Mouse (Mus musculus): ENCODE results near the gene Twf2. TPM values are rescaled to one million over a fixed set of nuclear protein-coding genes. Genes with fewer than 3 reads are reported as not detected.

Twf2 gene
- polyA plus RNA-seq, 1 experiment from 2014 or later: 59.5 TPM

- Histone ChIP-seq H3K4me1 (replicated peaks; ENCODE audit: control insufficient read depth, insufficient read depth, low read length) (peaks cover 5% of the 10 kb centered on the region), H3K4me3 (ENCODE audit: low read depth, low read length) (no peak overlapping the region), H3K27me3 (replicated peaks; ENCODE audit: control insufficient read depth, insufficient read depth, low read length) (no peaks in the 10 kb centered on the region), H3K9ac (ENCODE audit: low read length) (no peak overlapping the region), H3K36me3 (ENCODE audit: control insufficient read depth, insufficient read depth, low read length) (no peaks in the 10 kb centered on the region), H3K4me2 (ENCODE audit: low read length) (no peak overlapping the region), H3K9me3 (ENCODE audit: control insufficient read depth, low read length) (no peaks in the 10 kb centered on the region), H3K27ac (ENCODE audit: low read depth) (no peak overlapping the region)
- DNase-seq (ENCODE audit: low spot score) (no peak), ATAC-seq (replicated peaks; ENCODE audit: low FRiP score, low TSS enrichment, low read depth) (no peak)
- 73% methylated on average over 9 of the region's 9 CpGs for WGBS
Observed at GRCm38 (mm10) chr9:106263381-106263924, 60.5 kb downstream of the Twf2 start.

MicroRNAs within 50 kb of the gene (microRNA counts, 519-probe panel; counts per million panel counts)
- 6,063 counts per million, percentile 96 among the panel's probes with 10 or more counts for microRNA mmu-let-7g

Small RNA genes within 50 kb of the gene (microRNA-seq; reads per million reads assigned to microRNA genes)
- gene Mir135a-1: 11.1 reads per million, percentile 41 among the genes with 10 or more reads in this experiment
- gene Mirlet7g: 46,068 reads per million, percentile 99 among the genes with 10 or more reads in this experiment

Other genes starting within 250 kb of the Twf2 start
- gene Col6a5, start 242.5 kb upstream of the Twf2 start, polyA plus RNA-seq (2014; fragmentation: Nextera tagmentation; extraction: Ambion mirVana): 0.13 and 0.31 TPM in 2 replicates
- 57.6 and 64.5 TPM in 2 replicates for gene Col6a4, start 106.3 kb upstream of the Twf2 start, polyA plus RNA-seq (2014; fragmentation: Nextera tagmentation; extraction: Ambion mirVana)
- 1.7 TPM in 2 replicates for gene Glyctk, start 45.0 kb upstream of the Twf2 start, polyA plus RNA-seq (2014; fragmentation: Nextera tagmentation; extraction: Ambion mirVana)
- gene Wdr82, start 32.2 kb upstream of the Twf2 start, polyA plus RNA-seq (2014; fragmentation: Nextera tagmentation; extraction: Ambion mirVana): 22.9 and 23.8 TPM in 2 replicates
- 31.2 and 33.6 TPM in 2 replicates for gene Ppm1m, start 3.4 kb upstream of the Twf2 start, polyA plus RNA-seq (2014; fragmentation: Nextera tagmentation; extraction: Ambion mirVana)
- 0.08 TPM in 1 of 2 replicates, not detected in the other for gene Tlr9, start 19.5 kb downstream of the Twf2 start, polyA plus RNA-seq (2014; fragmentation: Nextera tagmentation; extraction: Ambion mirVana)
- 102 and 109 TPM in 2 replicates for gene Alas1, start 45.5 kb downstream of the Twf2 start, polyA plus RNA-seq (2014; fragmentation: Nextera tagmentation; extraction: Ambion mirVana)
- 29.1 and 29.6 TPM in 2 replicates for gene Poc1a, start 78.0 kb downstream of the Twf2 start, polyA plus RNA-seq (2014; fragmentation: Nextera tagmentation; extraction: Ambion mirVana)
- gene Dusp7, start 165.5 kb downstream of the Twf2 start, polyA plus RNA-seq (2014; fragmentation: Nextera tagmentation; extraction: Ambion mirVana): 16.5 and 19.8 TPM in 2 replicates
- 1,252 and 1,315 TPM in 2 replicates for gene Rpl29, start 226.3 kb downstream of the Twf2 start, polyA plus RNA-seq (2014; fragmentation: Nextera tagmentation; extraction: Ambion mirVana)
- gene Acy1, start 235.2 kb downstream of the Twf2 start, polyA plus RNA-seq (2014; fragmentation: Nextera tagmentation; extraction: Ambion mirVana): 38.6 and 39.8 TPM in 2 replicates
- 25.7 and 27.2 TPM in 2 replicates for gene Abhd14b, start 244.4 kb downstream of the Twf2 start, polyA plus RNA-seq (2014; fragmentation: Nextera tagmentation; extraction: Ambion mirVana)
- gene Abhd14a, start 244.6 kb downstream of the Twf2 start, polyA plus RNA-seq (2014; fragmentation: Nextera tagmentation; extraction: Ambion mirVana): 55.9 and 58.2 TPM in 2 replicates